Mouse (Mus musculus): ENCODE results near the gene Tenm2. TPM values are rescaled to one million over a fixed set of nuclear protein-coding genes. Genes with fewer than 3 reads are reported as not detected.

The Tenm2 gene
- polyA plus RNA-seq, 1 experiment from 2014 or later: 1.5 TPM

GRCm38 (mm10) chr11:36002900-36003299 is 1232.9 kb downstream of the Tenm2 start:
- DNase-seq (ENCODE audit: low spot score): no peak
- no peak overlapping the region for H3K9ac ChIP-seq (replicated peaks; ENCODE audit: low read length)
- H3K4me1 ChIP-seq (ENCODE audit: control insufficient read depth, insufficient read depth, low read length): no peaks in the 10 kb centered on the region
- no peak overlapping the region for H3K4me3 ChIP-seq (ENCODE audit: low read depth, low read length)
- 42% methylated on average over 4 of the region's 4 CpGs for WGBS
- no peak overlapping the region for H3K27ac ChIP-seq (replicated peaks; ENCODE audit: low read depth, low read length)
- no peak for ATAC-seq (replicated peaks; ENCODE audit: insufficient number of reproducible peaks, low FRiP score, low TSS enrichment, low read depth)
- H3K4me2 ChIP-seq (ENCODE audit: low read depth, low read length): no peak overlapping the region
- H3K36me3 ChIP-seq (replicated peaks; ENCODE audit: control insufficient read depth, insufficient read depth, low read depth, low read length): no peaks in the 10 kb centered on the region
- H3K9me3 ChIP-seq (replicated peaks; ENCODE audit: control insufficient read depth, low read length): no peaks in the 10 kb centered on the region
- no peaks in the 10 kb centered on the region for H3K27me3 ChIP-seq (ENCODE audit: control insufficient read depth, insufficient read depth, low read length)

GRCm38 (mm10) chr11:36001282-36001970 is 1234.3 kb downstream of the Tenm2 start:
- DNase-seq (ENCODE audit: low spot score) (peak; percentile 98), ATAC-seq (replicated peaks; ENCODE audit: insufficient number of reproducible peaks, low FRiP score, low TSS enrichment, low read depth) (peak; percentile 85)
- Histone ChIP-seq H3K4me2 (ENCODE audit: low read depth, low read length) (peak overlapping the region; percentile 16), H3K4me3 (ENCODE audit: low read depth, low read length) (no peak overlapping the region), H3K9me3 (replicated peaks; ENCODE audit: control insufficient read depth, low read length) (no peaks in the 10 kb centered on the region), H3K27ac (replicated peaks; ENCODE audit: low read depth, low read length) (no peak overlapping the region), H3K9ac (replicated peaks; ENCODE audit: low read length) (0 out of 2 replicates have a peak overlapping the region, but pooled peaks have one; percentile 20), H3K36me3 (replicated peaks; ENCODE audit: control insufficient read depth, insufficient read depth, low read depth, low read length) (no peaks in the 10 kb centered on the region), H3K4me1 (ENCODE audit: control insufficient read depth, insufficient read depth, low read length) (no peaks in the 10 kb centered on the region), H3K27me3 (ENCODE audit: control insufficient read depth, insufficient read depth, low read length) (no peaks in the 10 kb centered on the region)
- WGBS: 6% methylated on average over 28 of the region's 28 CpGs

GRCm38 (mm10) chr11:36000585-36001281 is 1235.0 kb downstream of the Tenm2 start:
- Histone ChIP-seq H3K27ac (replicated peaks; ENCODE audit: low read depth, low read length) (no peak overlapping the region), H3K4me3 (ENCODE audit: low read depth, low read length) (no peak overlapping the region), H3K4me2 (ENCODE audit: low read depth, low read length) (peak overlapping the region; percentile 16), H3K36me3 (replicated peaks; ENCODE audit: control insufficient read depth, insufficient read depth, low read depth, low read length) (no peaks in the 10 kb centered on the region), H3K9me3 (replicated peaks; ENCODE audit: control insufficient read depth, low read length) (no peaks in the 10 kb centered on the region), H3K9ac (replicated peaks; ENCODE audit: low read length) (no peak overlapping the region), H3K4me1 (ENCODE audit: control insufficient read depth, insufficient read depth, low read length) (no peaks in the 10 kb centered on the region), H3K27me3 (ENCODE audit: control insufficient read depth, insufficient read depth, low read length) (no peaks in the 10 kb centered on the region)
- DNase-seq (ENCODE audit: low spot score) (no peak), ATAC-seq (replicated peaks; ENCODE audit: insufficient number of reproducible peaks, low FRiP score, low TSS enrichment, low read depth) (peak; percentile 15)
- WGBS: 2% methylated on average over 10 of the region's 10 CpGs

DNA sequence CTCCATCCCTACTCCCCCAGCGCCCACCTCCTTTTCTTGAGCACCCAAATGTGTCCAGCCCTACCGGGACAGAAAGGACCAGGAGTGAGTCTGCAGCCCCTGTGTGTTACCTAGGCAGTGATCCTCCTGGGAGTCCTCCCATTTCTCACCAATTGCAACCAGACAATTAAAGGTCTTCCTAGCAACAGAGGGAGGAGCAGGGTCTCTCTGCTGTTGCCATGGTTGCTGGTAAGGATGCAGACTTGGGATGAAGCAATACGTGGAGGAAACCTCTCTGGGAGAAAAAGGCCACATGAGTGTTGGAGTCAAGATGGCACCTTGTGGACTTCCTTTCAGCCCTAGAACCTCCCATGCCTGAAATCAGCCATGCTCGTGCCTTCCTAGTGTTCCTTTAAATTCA is 1235.7 kb downstream of the Tenm2 start:
- ATAC-seq (replicated peaks; ENCODE audit: insufficient number of reproducible peaks, low FRiP score, low TSS enrichment, low read depth): no peak
- Histone ChIP-seq H3K4me3 (ENCODE audit: low read depth, low read length) (no peak overlapping the region), H3K4me2 (ENCODE audit: low read depth, low read length) (no peak overlapping the region), H3K27ac (replicated peaks; ENCODE audit: low read depth, low read length) (no peak overlapping the region), H3K27me3 (ENCODE audit: control insufficient read depth, insufficient read depth, low read length) (no peaks in the 10 kb centered on the region), H3K9ac (replicated peaks; ENCODE audit: low read length) (no peak overlapping the region), H3K9me3 (replicated peaks; ENCODE audit: control insufficient read depth, low read length) (no peaks in the 10 kb centered on the region), H3K4me1 (ENCODE audit: control insufficient read depth, insufficient read depth, low read length) (no peaks in the 10 kb centered on the region), H3K36me3 (replicated peaks; ENCODE audit: control insufficient read depth, insufficient read depth, low read depth, low read length) (no peaks in the 10 kb centered on the region)
- 14% methylated on average over 4 of the region's 4 CpGs for WGBS
- no peak for DNase-seq (ENCODE audit: low spot score)

DNA sequence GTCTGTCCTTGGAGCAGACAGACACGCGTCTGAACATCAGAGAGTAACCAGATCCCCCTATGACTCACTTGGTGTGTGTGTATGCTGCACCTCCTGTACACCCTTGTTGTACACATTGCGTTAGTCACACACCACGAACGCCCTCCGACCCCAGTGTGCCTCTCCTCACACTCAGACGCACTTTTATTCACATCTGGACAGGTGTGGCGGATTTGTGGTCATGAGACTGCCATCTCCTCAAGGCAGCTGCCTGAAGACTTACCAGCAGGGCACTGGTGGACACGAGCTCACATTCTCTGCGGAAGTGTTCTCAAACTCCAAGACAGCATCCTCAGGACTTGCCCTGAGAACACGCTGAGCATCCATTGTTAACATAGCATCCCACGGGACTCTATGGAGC is 1237.7 kb downstream of the Tenm2 start:
- Histone ChIP-seq H3K27me3 (ENCODE audit: control insufficient read depth, insufficient read depth, low read length) (no peaks in the 10 kb centered on the region), H3K4me1 (ENCODE audit: control insufficient read depth, insufficient read depth, low read length) (no peaks in the 10 kb centered on the region), H3K27ac (replicated peaks; ENCODE audit: low read depth, low read length) (no peak overlapping the region), H3K9ac (replicated peaks; ENCODE audit: low read length) (no peak overlapping the region), H3K9me3 (replicated peaks; ENCODE audit: control insufficient read depth, low read length) (no peaks in the 10 kb centered on the region), H3K4me2 (ENCODE audit: low read depth, low read length) (no peak overlapping the region), H3K4me3 (ENCODE audit: low read depth, low read length) (no peak overlapping the region), H3K36me3 (replicated peaks; ENCODE audit: control insufficient read depth, insufficient read depth, low read depth, low read length) (no peaks in the 10 kb centered on the region)
- ATAC-seq (replicated peaks; ENCODE audit: insufficient number of reproducible peaks, low FRiP score, low TSS enrichment, low read depth) (no peak), DNase-seq (ENCODE audit: low spot score) (no peak)
- 75% methylated on average over 12 of the region's 12 CpGs for WGBS

DNA sequence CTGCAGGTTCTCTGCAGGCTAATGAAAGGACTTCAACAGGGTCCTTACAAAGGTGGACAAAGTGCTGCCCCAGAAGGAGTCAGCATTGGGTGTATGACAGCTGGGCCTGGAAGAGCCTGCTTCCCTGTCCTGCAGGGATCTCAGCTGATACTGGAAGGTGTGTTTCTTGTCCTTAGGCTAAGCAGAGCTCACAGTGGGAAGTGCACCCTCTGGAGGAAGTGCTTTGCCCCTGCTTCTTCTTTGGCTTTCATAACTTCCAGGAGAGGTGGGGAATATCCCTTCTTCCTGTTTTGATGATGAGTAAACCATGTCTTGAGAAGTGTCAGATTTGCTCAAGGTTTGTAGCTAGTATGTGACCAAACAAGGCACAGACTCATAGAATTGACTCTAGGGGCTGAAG is 1240.5 kb downstream of the Tenm2 start:
- no peaks in the 10 kb centered on the region for H3K4me1 ChIP-seq (ENCODE audit: control insufficient read depth, insufficient read depth, low read length)
- no peaks in the 10 kb centered on the region for H3K9me3 ChIP-seq (replicated peaks; ENCODE audit: control insufficient read depth, low read length)
- H3K36me3 ChIP-seq (replicated peaks; ENCODE audit: control insufficient read depth, insufficient read depth, low read depth, low read length): no peaks in the 10 kb centered on the region
- no peak overlapping the region for H3K4me2 ChIP-seq (ENCODE audit: low read depth, low read length)
- no peak overlapping the region for H3K9ac ChIP-seq (replicated peaks; ENCODE audit: low read length)
- H3K27ac ChIP-seq (replicated peaks; ENCODE audit: low read depth, low read length): no peak overlapping the region
- no peak for DNase-seq (ENCODE audit: low spot score)
- no peak overlapping the region for H3K4me3 ChIP-seq (ENCODE audit: low read depth, low read length)
- ATAC-seq (replicated peaks; ENCODE audit: insufficient number of reproducible peaks, low FRiP score, low TSS enrichment, low read depth): no peak
- no peaks in the 10 kb centered on the region for H3K27me3 ChIP-seq (ENCODE audit: control insufficient read depth, insufficient read depth, low read length)

DNA sequence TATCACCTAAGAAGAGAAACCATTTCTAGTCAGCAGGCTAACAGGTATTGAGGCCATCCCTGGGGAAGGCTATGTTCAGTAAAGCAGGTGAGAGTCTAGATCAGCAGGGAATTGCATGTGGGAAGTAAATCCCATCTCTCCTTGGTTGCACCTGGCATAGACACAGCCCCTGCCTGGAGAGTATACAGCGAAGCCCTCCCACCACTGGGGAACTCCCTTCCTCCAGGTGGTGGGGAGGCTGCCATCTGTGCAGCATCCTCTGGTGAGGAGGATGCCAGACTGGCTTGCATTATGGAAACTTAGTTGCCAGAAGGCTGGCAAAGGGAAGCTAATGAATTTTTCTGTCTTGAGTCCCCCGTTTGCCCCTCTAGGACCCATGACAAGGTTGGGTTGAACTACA is 1243.9 kb downstream of the Tenm2 start:
- ATAC-seq (replicated peaks; ENCODE audit: insufficient number of reproducible peaks, low FRiP score, low TSS enrichment, low read depth) (no peak), DNase-seq (ENCODE audit: low spot score) (no peak)
- Histone ChIP-seq H3K27ac (replicated peaks; ENCODE audit: low read depth, low read length) (no peak overlapping the region), H3K4me2 (ENCODE audit: low read depth, low read length) (no peak overlapping the region), H3K36me3 (replicated peaks; ENCODE audit: control insufficient read depth, insufficient read depth, low read depth, low read length) (no peaks in the 10 kb centered on the region), H3K9ac (replicated peaks; ENCODE audit: low read length) (no peak overlapping the region), H3K27me3 (ENCODE audit: control insufficient read depth, insufficient read depth, low read length) (no peaks in the 10 kb centered on the region), H3K4me3 (ENCODE audit: low read depth, low read length) (no peak overlapping the region), H3K9me3 (replicated peaks; ENCODE audit: control insufficient read depth, low read length) (no peaks in the 10 kb centered on the region), H3K4me1 (ENCODE audit: control insufficient read depth, insufficient read depth, low read length) (no peaks in the 10 kb centered on the region)
- whole genome bisulfite sequencing: 83% methylated on average over 2 of the region's 2 CpGs

DNA sequence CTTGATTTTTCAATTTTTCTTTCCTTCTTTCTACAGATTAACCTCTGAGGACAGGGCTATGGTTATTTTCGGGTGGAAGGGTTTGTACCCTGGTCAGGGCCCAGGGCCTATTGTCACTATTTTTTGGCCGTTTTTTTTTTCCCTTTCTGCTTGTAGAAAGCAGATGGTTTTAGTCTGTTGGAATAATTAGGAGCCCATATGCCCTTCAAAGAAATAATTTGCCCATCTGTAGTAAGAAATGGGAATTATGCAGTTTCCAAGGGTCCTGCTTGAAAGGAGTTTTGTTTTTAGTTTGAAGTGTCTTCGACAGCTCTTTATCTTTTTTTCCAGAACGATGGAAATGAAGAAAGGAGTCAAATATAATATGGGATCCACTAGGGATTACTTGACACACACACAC is 1245.8 kb downstream of the Tenm2 start:
- DNase-seq (ENCODE audit: low spot score): no peak
- no peaks in the 10 kb centered on the region for H3K4me1 ChIP-seq (ENCODE audit: control insufficient read depth, insufficient read depth, low read length)
- no peaks in the 10 kb centered on the region for H3K36me3 ChIP-seq (replicated peaks; ENCODE audit: control insufficient read depth, insufficient read depth, low read depth, low read length)
- no peak overlapping the region for H3K4me2 ChIP-seq (ENCODE audit: low read depth, low read length)
- 71% methylated on average over 4 of the region's 4 CpGs for WGBS
- H3K27me3 ChIP-seq (ENCODE audit: control insufficient read depth, insufficient read depth, low read length): no peaks in the 10 kb centered on the region
- H3K9ac ChIP-seq (replicated peaks; ENCODE audit: low read length): no peak overlapping the region
- H3K4me3 ChIP-seq (ENCODE audit: low read depth, low read length): no peak overlapping the region
- no peak for ATAC-seq (replicated peaks; ENCODE audit: insufficient number of reproducible peaks, low FRiP score, low TSS enrichment, low read depth)
- no peak overlapping the region for H3K27ac ChIP-seq (replicated peaks; ENCODE audit: low read depth, low read length)
- H3K9me3 ChIP-seq (replicated peaks; ENCODE audit: control insufficient read depth, low read length): no peaks in the 10 kb centered on the region
